Mouse (Mus musculus) heart, embryonic 13.5 days (tissue): Measurements from ENCODE around the gene Fam53a. TPM values are rescaled to one million over a fixed set of nuclear protein-coding genes. Genes with fewer than 3 reads are reported as not detected.

Source experiments
- ATAC-seq: fragments of 200-750 bp; cut with Nextera tagmentation; 2 replicates; pipeline ENCODE4 v1.8.0; 2017; ENCODE audit warnings: moderate TSS enrichment; ENCODE audit not compliant: insufficient number of reproducible peaks, low FRiP score, low TSS enrichment; ENCODE audit errors: extremely low read depth
- H3K27ac ChIP-seq: fragments of 300-500 bp; sonication (generic); replicated peaks from 2 replicates; pipeline ENCODE4 v1.5.1; 2015; ENCODE audit warnings: moderate library complexity, mild to moderate bottlenecking, inconsistent platforms
- H3K27me3 ChIP-seq: fragments of 300-500 bp; sonication (generic); replicated peaks from 2 replicates; pipeline ENCODE4 v1.6.1; 2015; ENCODE audit warnings: mild to moderate bottlenecking, inconsistent platforms
- H3K36me3 ChIP-seq: fragments of 300-500 bp; sonication (generic); 2 replicates; pipeline ENCODE4 v1.6.1; 2015; ENCODE audit warnings: mild to moderate bottlenecking, inconsistent platforms
- H3K4me1 ChIP-seq: fragments of 300-500 bp; sonication (generic); 2 replicates; pipeline ENCODE4 v1.6.1; 2015; ENCODE audit warnings: inconsistent platforms
- H3K4me2 ChIP-seq: fragments of 300-500 bp; sonication (generic); 2 replicates; pipeline ENCODE4 v1.6.1; 2015; ENCODE audit warnings: inconsistent platforms, mild to moderate bottlenecking, moderate library complexity
- H3K4me3 ChIP-seq: fragments of 300-500 bp; sonication (generic); 2 replicates; pipeline ENCODE4 v1.5.1; 2015; ENCODE audit warnings: moderate library complexity, mild to moderate bottlenecking, inconsistent platforms
- H3K9ac ChIP-seq: fragments of 300-500 bp; sonication (generic); 2 replicates; pipeline ENCODE4 v1.6.1; 2015; ENCODE audit warnings: inconsistent platforms, mild to moderate bottlenecking, moderate library complexity
- H3K9me3 ChIP-seq: fragments of 300-500 bp; sonication (generic); 2 replicates; pipeline ENCODE4 v1.6.1; 2016; ENCODE audit warnings: inconsistent platforms
- WGBS: fragments of 180-500 bp; shearing (Covaris S2); methylation state at CpG from one replicate; pipeline ENCODE4 v1.1.7; 2015; ENCODE audit warnings: mixed read lengths; 5-methylcytosine and 5-hydroxymethylcytosine counted together
- polyA plus RNA-seq: library from polyadenylated mRNA; unstranded; fragments of >200 nt; fragmentation: Nextera tagmentation; extraction: Ambion mirVana; gene quantifications from 2 replicates; pipeline ENCODE4 v1.2.1, GENCODE M21; 2015

Fam53a gene
- polyA plus RNA-seq, 1 experiment from 2014 or later, result 46.9 TPM

GRCm38 (mm10) chr5:33630615-33631014, 1.2 kb upstream of the Fam53a start:
- H3K4me1 ChIP-seq, result peaks cover 29% of the 10 kb centered on the region
- no peaks in the 10 kb centered on the region for H3K27me3 ChIP-seq
- H3K9me3 ChIP-seq, result no peaks in the 10 kb centered on the region
- peak overlapping the region; percentile 84 for H3K27ac ChIP-seq
- peak overlapping the region; percentile 77 for H3K4me3 ChIP-seq
- ATAC-seq, result no peak
- peaks cover 13% of the 10 kb centered on the region for H3K36me3 ChIP-seq
- 56% methylated on average over 4 of the region's 4 CpGs for WGBS
- peak overlapping the region; percentile 87 for H3K4me2 ChIP-seq
- peak overlapping the region; percentile 86 for H3K9ac ChIP-seq

- peak overlapping the region; percentile 84 for H3K27ac ChIP-seq
Observed at GRCm38 (mm10) chr5:33630061-33630460, 626 bp upstream of the Fam53a start.

GRCm38 (mm10) chr5:33628820-33629300, 575 bp downstream of the Fam53a start:
- under 1% methylated on average over 24 of the region's 24 CpGs for WGBS
- peaks cover 29% of the 10 kb centered on the region for H3K4me1 ChIP-seq

More at GRCm38 (mm10) chr5:33630061-33630460, 626 bp upstream of the Fam53a start:
- H3K4me3 ChIP-seq, result peak overlapping the region; percentile 77
- H3K9me3 ChIP-seq, result no peaks in the 10 kb centered on the region
- H3K27me3 ChIP-seq, result no peaks in the 10 kb centered on the region
- no peak for ATAC-seq
- H3K36me3 ChIP-seq, result peaks cover 10% of the 10 kb centered on the region
- 1% methylated on average over 9 of the region's 9 CpGs for WGBS
- peak overlapping the region; percentile 86 for H3K9ac ChIP-seq
- H3K4me1 ChIP-seq, result peaks cover 29% of the 10 kb centered on the region
- peak overlapping the region; percentile 87 for H3K4me2 ChIP-seq

DNA sequence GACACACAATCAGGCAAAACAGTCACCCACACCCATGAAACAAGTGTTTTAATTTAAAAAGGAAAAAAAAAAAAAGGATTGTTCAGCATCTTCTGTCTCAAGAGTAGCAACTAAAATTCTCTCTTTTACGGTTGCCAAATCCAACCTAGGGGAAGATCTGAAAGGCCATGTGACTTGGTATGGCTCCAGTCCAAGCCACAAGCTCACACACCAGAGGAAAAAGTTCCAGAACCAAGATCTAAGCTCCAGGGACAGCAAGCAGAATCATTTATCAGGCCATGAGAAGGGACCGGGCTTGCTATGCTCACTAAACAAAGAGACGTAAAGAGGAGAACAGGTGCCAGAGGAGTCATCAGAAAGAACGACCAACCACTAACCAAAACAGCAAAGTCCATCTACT, 1.5 kb downstream of the Fam53a start:
- H3K4me1 ChIP-seq, result peaks cover 29% of the 10 kb centered on the region
- no peaks in the 10 kb centered on the region for H3K27me3 ChIP-seq
- peak overlapping the region; percentile 77 for H3K4me3 ChIP-seq
- 31% methylated on average over 4 of the region's 4 CpGs for WGBS
- peak overlapping the region; percentile 91; the same call in 1 of the 2 replicates for H3K27ac ChIP-seq
- no peak for ATAC-seq
- peak overlapping the region; percentile 91 for H3K9ac ChIP-seq
- peaks cover 14% of the 10 kb centered on the region for H3K36me3 ChIP-seq
- no peaks in the 10 kb centered on the region for H3K9me3 ChIP-seq
- peak overlapping the region; percentile 87 for H3K4me2 ChIP-seq

More at GRCm38 (mm10) chr5:33628820-33629300, 575 bp downstream of the Fam53a start:
- Histone ChIP-seq H3K27ac (peak overlapping the region; percentile 91), H3K9ac (peak overlapping the region; percentile 91), H3K9me3 (no peaks in the 10 kb centered on the region), H3K36me3 (peaks cover 7% of the 10 kb centered on the region), H3K4me2 (peak overlapping the region; percentile 87), H3K4me3 (peak overlapping the region; percentile 77), H3K27me3 (no peaks in the 10 kb centered on the region)
- ATAC-seq, result no peak

DNA sequence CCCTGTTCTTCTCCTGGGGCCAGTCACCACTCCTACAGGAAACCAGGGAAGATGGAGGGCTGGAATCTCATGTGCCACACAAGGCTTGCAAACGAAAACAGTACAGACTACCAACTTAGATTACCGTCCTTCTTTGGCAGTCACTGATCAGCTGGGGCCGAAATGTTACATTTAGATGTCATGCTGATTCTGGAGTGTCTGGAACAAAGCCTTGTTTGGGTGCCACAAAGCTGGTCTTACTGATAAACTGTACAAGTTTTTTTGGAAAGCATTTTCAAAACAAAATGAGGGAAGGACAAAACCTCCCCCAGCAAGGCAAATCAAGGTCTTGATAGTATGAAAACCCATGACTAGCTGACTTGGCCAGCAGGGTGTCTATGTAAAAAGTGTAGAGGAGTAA, 5.7 kb downstream of the Fam53a start:
- H3K27me3 ChIP-seq, result no peaks in the 10 kb centered on the region
- no peak for ATAC-seq
- 75% methylated on average over 3 of the region's 3 CpGs for WGBS
- H3K4me3 ChIP-seq, result no peak overlapping the region
- H3K9me3 ChIP-seq, result no peaks in the 10 kb centered on the region
- no peak overlapping the region for H3K27ac ChIP-seq
- H3K4me1 ChIP-seq, result peaks cover 19% of the 10 kb centered on the region
- no peak overlapping the region for H3K9ac ChIP-seq
- H3K36me3 ChIP-seq, result peaks cover 21% of the 10 kb centered on the region
- H3K4me2 ChIP-seq, result no peak overlapping the region

GRCm38 (mm10) chr5:33622671-33623070, 6.8 kb downstream of the Fam53a start:
- no peak for ATAC-seq
- WGBS, result 87% methylated on average over 2 of the region's 2 CpGs
- Histone ChIP-seq H3K4me3 (no peak overlapping the region), H3K27ac (no peak overlapping the region), H3K9me3 (no peaks in the 10 kb centered on the region), H3K4me2 (no peak overlapping the region), H3K4me1 (peaks cover 12% of the 10 kb centered on the region), H3K36me3 (peaks cover 21% of the 10 kb centered on the region), H3K27me3 (no peaks in the 10 kb centered on the region), H3K9ac (no peak overlapping the region)

DNA sequence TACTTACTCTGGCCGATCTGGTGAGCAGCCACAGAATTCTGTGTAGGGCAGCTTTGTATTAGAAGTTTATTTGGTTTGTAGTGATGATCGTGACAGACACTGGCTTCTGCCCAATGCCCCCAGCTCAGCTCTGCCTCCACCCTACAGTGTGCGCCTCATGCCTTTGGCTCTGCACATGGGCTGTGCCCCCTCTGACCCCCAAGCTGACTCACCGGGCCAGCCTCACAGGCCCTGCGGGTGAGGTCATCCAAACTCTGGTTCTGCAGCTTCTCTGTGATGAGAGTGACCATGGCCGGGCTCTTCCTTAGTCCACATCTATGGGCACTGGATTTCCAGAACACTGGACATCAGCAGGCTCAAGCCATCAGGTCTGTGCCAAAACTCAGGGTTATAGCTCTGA, 15.0 kb downstream of the Fam53a start:
- Histone ChIP-seq H3K4me3 (no peak overlapping the region), H3K36me3 (peaks cover 48% of the 10 kb centered on the region), H3K27me3 (no peaks in the 10 kb centered on the region), H3K27ac (no peak overlapping the region), H3K4me1 (no peaks in the 10 kb centered on the region), H3K4me2 (no peak overlapping the region), H3K9me3 (no peaks in the 10 kb centered on the region), H3K9ac (no peak overlapping the region)
- WGBS, result 82% methylated on average over 6 of the region's 6 CpGs
- ATAC-seq, result no peak

GRCm38 (mm10) chr5:33611795-33612194, 17.6 kb downstream of the Fam53a start:
- peaks cover 73% of the 10 kb centered on the region for H3K36me3 ChIP-seq
- no peak for ATAC-seq
- no peaks in the 10 kb centered on the region for H3K27me3 ChIP-seq
- no peak overlapping the region for H3K4me2 ChIP-seq
- H3K4me1 ChIP-seq, result no peaks in the 10 kb centered on the region
- H3K27ac ChIP-seq, result no peak overlapping the region
- no peak overlapping the region for H3K9ac ChIP-seq
- no peak overlapping the region for H3K4me3 ChIP-seq
- no peaks in the 10 kb centered on the region for H3K9me3 ChIP-seq
- 87% methylated on average over 1 of the region's 1 CpGs for WGBS

DNA sequence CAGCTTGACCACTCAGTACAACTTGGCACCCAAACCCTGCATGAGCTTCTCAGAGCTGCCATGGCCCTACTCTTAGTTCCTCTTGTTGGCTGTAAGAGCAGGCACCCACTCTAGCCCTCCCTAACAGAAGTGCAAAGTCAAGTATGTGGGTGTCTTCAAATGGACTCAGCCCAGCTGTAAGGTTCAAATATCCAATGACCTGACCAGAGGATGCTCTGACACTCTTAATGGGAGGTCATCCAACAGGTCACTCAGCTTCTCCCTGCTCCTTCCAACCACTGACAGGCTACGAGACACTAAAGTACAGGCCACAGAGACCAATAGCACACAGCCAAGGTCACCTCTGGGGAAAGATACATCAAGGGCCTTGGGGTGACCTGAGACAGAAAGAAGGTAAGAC, 20.2 kb downstream of the Fam53a start:
- 88% methylated on average over 1 of the region's 1 CpGs for WGBS
- no peaks in the 10 kb centered on the region for H3K9me3 ChIP-seq
- no peak for ATAC-seq
- H3K4me1 ChIP-seq, result 0 out of 2 replicates have a peak, but pooled peaks cover 5% of the 10 kb centered on the region
- H3K4me2 ChIP-seq, result no peak overlapping the region
- H3K27ac ChIP-seq, result no peak overlapping the region
- H3K36me3 ChIP-seq, result peaks cover 88% of the 10 kb centered on the region
- no peak overlapping the region for H3K9ac ChIP-seq
- no peaks in the 10 kb centered on the region for H3K27me3 ChIP-seq
- H3K4me3 ChIP-seq, result no peak overlapping the region

DNA sequence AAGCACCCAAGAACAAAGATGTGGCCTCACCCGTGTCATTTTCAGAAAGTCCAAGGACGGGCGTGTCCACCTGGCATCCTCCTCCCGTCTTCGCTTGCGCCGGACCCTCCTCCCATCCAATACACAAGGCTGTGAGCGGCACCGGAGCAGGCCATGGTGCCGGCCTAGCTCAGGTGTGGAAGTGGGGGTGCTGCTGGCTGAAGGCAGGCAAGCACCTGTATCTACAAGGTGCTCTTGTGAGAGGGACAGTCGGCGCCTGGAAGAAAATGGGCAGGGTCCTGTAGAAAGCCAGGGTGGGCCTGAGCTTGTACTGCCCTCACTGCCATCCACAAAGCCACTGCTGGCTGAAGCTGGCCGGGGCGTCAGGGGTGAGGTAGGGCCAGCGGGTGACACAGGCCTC, 22.0 kb downstream of the Fam53a start:
- H3K36me3 ChIP-seq, result peaks cover 83% of the 10 kb centered on the region
- H3K4me1 ChIP-seq, result 0 out of 2 replicates have a peak, but pooled peaks cover 5% of the 10 kb centered on the region
- no peak overlapping the region for H3K9ac ChIP-seq
- H3K9me3 ChIP-seq, result no peaks in the 10 kb centered on the region
- no peak overlapping the region for H3K4me2 ChIP-seq
- WGBS, result 93% methylated on average over 15 of the region's 15 CpGs
- no peak overlapping the region for H3K27ac ChIP-seq
- no peak overlapping the region for H3K4me3 ChIP-seq
- H3K27me3 ChIP-seq, result no peaks in the 10 kb centered on the region
- no peak for ATAC-seq

DNA sequence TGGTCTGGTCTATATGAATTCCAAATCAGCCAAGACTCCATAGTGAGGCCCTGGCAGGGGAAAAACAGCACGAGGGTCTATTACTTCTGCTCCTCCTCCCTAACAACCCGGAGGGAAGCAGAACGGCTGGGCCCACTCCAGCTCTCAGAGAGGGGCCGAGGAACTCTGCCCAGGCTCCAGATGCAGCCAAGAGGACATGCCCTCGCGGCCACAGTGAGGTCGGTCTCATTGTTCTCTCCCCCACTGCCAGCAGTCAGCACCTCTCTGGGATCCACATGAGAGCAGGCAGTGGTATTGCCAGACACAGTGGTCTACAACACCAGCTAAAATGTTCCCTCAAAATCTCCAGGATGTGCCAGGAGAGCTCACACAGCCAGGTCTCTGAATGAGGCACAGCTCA, 22.8 kb downstream of the Fam53a start:
- no peak overlapping the region for H3K4me3 ChIP-seq
- no peak overlapping the region for H3K9ac ChIP-seq
- 0 out of 2 replicates have a peak, but pooled peaks cover 5% of the 10 kb centered on the region for H3K4me1 ChIP-seq
- no peak overlapping the region for H3K27ac ChIP-seq
- no peak overlapping the region for H3K4me2 ChIP-seq
- H3K27me3 ChIP-seq, result no peaks in the 10 kb centered on the region
- WGBS, result 78% methylated on average over 7 of the region's 7 CpGs
- no peaks in the 10 kb centered on the region for H3K9me3 ChIP-seq
- peaks cover 83% of the 10 kb centered on the region for H3K36me3 ChIP-seq
- no peak for ATAC-seq

GRCm38 (mm10) chr5:33605314-33605713, 24.1 kb downstream of the Fam53a start:
- H3K9ac ChIP-seq, result 0 out of 2 replicates have a peak overlapping the region, but pooled peaks have one; percentile 10
- no peak overlapping the region for H3K4me3 ChIP-seq
- H3K27me3 ChIP-seq, result no peaks in the 10 kb centered on the region
- no peaks in the 10 kb centered on the region for H3K9me3 ChIP-seq
- no peak for ATAC-seq
- H3K4me2 ChIP-seq, result no peak overlapping the region
- 0 out of 2 replicates have a peak, but pooled peaks cover 5% of the 10 kb centered on the region for H3K4me1 ChIP-seq
- 85% methylated on average over 5 of the region's 5 CpGs for WGBS
- no peak overlapping the region for H3K27ac ChIP-seq
- H3K36me3 ChIP-seq, result peaks cover 83% of the 10 kb centered on the region
